In the genomic region with DNA sequence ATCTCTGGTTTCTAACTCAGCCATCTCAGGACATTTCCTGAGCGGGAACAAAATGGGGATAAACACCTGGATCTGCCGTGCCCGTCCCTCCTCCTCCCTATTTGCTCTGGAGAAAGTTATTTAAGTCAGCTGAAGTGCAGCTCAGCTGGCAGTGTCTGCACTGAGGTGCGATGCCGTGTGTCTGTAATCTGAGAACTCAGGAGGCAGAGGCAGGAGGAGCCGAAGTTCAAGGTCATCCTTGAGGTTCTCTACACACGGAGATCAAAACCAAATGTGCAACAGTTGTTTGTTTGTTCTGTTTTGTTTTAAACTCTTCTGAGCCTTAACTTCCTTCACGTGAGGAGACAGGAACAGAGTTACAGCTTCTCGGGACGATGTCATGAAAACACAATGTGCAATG, we compare ENCODE assay signal across 16 mouse cellular contexts.
"Had no signal": no experiment of that assay in that cellular context is flagged by ENCODE, and none has a peak within 500 bp of the region (broad histone marks: within the 10 kb centered on the region; RNA-seq: fewer than 3 reads in every experiment).

No protein-coding gene starts in this region.

- DNase-seq: liver, postnatal 0 days; lung, adult 2 months; lung, postnatal 14 days; lung, postnatal 36 days; right cerebral cortex, postnatal 14 days; thymus, adult 2 months; thymus, postnatal 25 days; thymus, postnatal 4 days had no signal

- H3K4me3 ChIP-seq: lung, embryonic 15.5 days; megakaryocyte, embryonic 14.5 days; midbrain, embryonic 13.5 days; midbrain, embryonic 15.5 days; neural tube, embryonic 12.5 days; stomach, embryonic 15.5 days had no signal

- H3K27ac ChIP-seq: lung, embryonic 15.5 days; macrophage; midbrain, embryonic 13.5 days; midbrain, embryonic 15.5 days; neural tube, embryonic 12.5 days; stomach, embryonic 15.5 days; stomach, postnatal 0 days had no signal
